Mouse (Mus musculus) embryonic facial prominence, embryonic 11.5 days (tissue): ENCODE data around the gene Vmn2r84. TPM values are rescaled to one million over a fixed set of nuclear protein-coding genes. Genes with fewer than 3 reads are reported as not detected.
A peak's percentile ranks its signal among the peaks of the same experiment; 100 is the strongest.

ENCODE experiments used
- ATAC-seq: fragments of 200-750 bp; cut with Nextera tagmentation; replicated peaks from 2 replicates; pipeline ENCODE4 v1.8.0; 2017; ENCODE audit warnings: low read depth; ENCODE audit not compliant: insufficient number of reproducible peaks, low FRiP score, low TSS enrichment
- DNase-seq: peaks from one replicate; pipeline ENCODE4 v3.0.0-alpha.2; 2015; ENCODE audit warnings: low spot score
- H3K27ac ChIP-seq: fragments of 300-500 bp; sonication (generic); replicated peaks from 2 replicates; pipeline ENCODE4 v1.5.1; 2014; ENCODE audit warnings: mild to moderate bottlenecking, low read depth, low read length, control low read depth
- H3K27me3 ChIP-seq: fragments of 300-500 bp; sonication (generic); 2 replicates; pipeline ENCODE4 v1.6.1; 2014; ENCODE audit warnings: mild to moderate bottlenecking, low read length, moderate library complexity, mixed read lengths; ENCODE audit not compliant: control insufficient read depth, insufficient read depth
- H3K36me3 ChIP-seq: fragments of 300-500 bp; sonication (generic); replicated peaks from 2 replicates; pipeline ENCODE4 v1.6.1; 2014; ENCODE audit warnings: low read depth, mild to moderate bottlenecking, low read length, moderate library complexity, mixed read lengths; ENCODE audit not compliant: control insufficient read depth, insufficient read depth
- H3K4me1 ChIP-seq: fragments of 300-500 bp; sonication (generic); 2 replicates; pipeline ENCODE4 v1.6.1; 2014; ENCODE audit warnings: low read length, mixed read lengths; ENCODE audit not compliant: control insufficient read depth, insufficient read depth
- H3K4me2 ChIP-seq: fragments of 300-500 bp; sonication (generic); 2 replicates; pipeline ENCODE4 v1.6.1; 2014; ENCODE audit warnings: low read depth, mild to moderate bottlenecking, control low read depth, low read length, moderate library complexity
- H3K4me3 ChIP-seq: fragments of 300-500 bp; sonication (generic); 2 replicates; pipeline ENCODE4 v1.5.1; 2014; ENCODE audit warnings: low read depth, low read length, control low read depth
- H3K9ac ChIP-seq: fragments of 300-500 bp; sonication (generic); replicated peaks from 2 replicates; pipeline ENCODE4 v1.6.1; 2014; ENCODE audit warnings: mild to moderate bottlenecking, control low read depth, low read length
- H3K9me3 ChIP-seq: fragments of 300-500 bp; sonication (generic); replicated peaks from 2 replicates; pipeline ENCODE4 v1.6.1; 2016; ENCODE audit warnings: mild to moderate bottlenecking, low read length, inconsistent platforms, mixed read lengths; ENCODE audit not compliant: control insufficient read depth
- WGBS: fragments of 180-500 bp; shearing (Covaris S2); extraction: QIAGEN DNeasy Blood & Tissue Kit; methylation state at CpG from one replicate; pipeline ENCODE4 v1.1.7; 2014; 5-methylcytosine and 5-hydroxymethylcytosine counted together
- polyA plus RNA-seq: library from polyadenylated mRNA; unstranded; fragments of >200 nt; fragmentation: Nextera tagmentation; extraction: Ambion mirVana; gene quantifications from 2 replicates; pipeline ENCODE4 v1.2.1, GENCODE M21; 2014

The Vmn2r84 gene
- polyA plus RNA-seq, 1 experiment from 2014 or later, result not detected

DNA sequence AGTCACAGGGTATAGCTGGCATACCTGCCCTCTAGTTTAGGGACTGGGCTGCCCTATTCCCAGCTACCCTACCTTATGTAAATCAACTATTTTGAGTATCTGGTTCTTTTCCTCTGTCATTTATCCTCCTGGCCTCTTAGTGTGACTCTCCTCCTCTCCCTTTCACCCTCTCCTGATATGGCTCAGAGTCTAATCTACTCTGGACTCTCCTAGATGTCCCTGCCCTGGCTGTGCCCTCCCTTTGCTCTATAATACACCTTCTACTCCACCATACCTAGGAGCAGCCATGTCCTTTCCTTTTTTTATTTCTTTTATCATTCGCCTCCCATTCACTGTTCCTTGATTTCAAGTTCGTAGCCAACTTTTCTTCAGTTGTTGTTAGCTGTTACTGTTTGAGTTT lies 19.0 kb downstream of the Vmn2r84 start:
- no peak overlapping the region for H3K4me3 ChIP-seq
- no peak for ATAC-seq
- no peaks in the 10 kb centered on the region for H3K27me3 ChIP-seq
- DNase-seq, result no peak
- no peaks in the 10 kb centered on the region for H3K4me1 ChIP-seq
- H3K9me3 ChIP-seq, result no peaks in the 10 kb centered on the region
- no peak overlapping the region for H3K9ac ChIP-seq
- no peaks in the 10 kb centered on the region for H3K36me3 ChIP-seq
- H3K4me2 ChIP-seq, result no peak overlapping the region
- WGBS, result 86% methylated on average over 2 of the region's 2 CpGs
- H3K27ac ChIP-seq, result no peak overlapping the region

DNA sequence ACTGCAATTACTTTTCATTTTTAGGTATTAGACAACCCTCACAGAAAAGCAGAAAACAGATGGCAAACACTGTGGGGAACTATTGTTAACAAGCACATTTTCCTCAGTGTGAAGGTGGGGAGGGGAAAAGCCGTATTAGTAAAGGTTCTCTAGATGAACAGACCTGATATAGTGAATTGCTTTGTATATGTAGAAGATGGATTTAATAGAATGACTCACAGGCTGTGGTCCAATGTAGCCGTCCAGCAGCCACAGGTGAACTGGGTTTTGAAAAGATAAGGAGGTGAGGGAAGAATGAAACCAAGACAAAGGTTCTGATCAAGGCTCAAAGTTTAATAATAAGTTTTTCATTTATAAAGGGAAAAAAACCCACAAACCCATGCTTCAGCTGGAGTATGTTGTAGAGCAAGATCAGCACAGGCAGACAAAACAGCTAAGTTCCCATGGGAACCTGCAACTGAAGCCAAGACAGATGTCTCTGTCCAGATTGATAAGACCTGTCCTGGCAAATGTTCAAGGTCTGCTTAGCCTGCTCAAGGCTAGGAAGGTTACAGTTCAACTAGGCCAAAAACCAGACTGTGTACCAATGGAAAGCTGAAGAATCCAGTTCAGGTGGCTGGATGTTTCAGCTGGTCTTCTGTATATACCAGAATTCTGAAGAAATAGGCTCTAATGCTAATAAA lies 21.5 kb downstream of the Vmn2r84 start:
- Histone ChIP-seq H3K4me1 (no peaks in the 10 kb centered on the region), H3K36me3 (no peaks in the 10 kb centered on the region), H3K9ac (no peak overlapping the region), H3K4me3 (no peak overlapping the region), H3K9me3 (no peaks in the 10 kb centered on the region), H3K27me3 (no peaks in the 10 kb centered on the region), H3K27ac (no peak overlapping the region), H3K4me2 (no peak overlapping the region)
- no peak for ATAC-seq
- WGBS, result 81% methylated on average over 2 of the region's 2 CpGs
- no peak for DNase-seq

DNA sequence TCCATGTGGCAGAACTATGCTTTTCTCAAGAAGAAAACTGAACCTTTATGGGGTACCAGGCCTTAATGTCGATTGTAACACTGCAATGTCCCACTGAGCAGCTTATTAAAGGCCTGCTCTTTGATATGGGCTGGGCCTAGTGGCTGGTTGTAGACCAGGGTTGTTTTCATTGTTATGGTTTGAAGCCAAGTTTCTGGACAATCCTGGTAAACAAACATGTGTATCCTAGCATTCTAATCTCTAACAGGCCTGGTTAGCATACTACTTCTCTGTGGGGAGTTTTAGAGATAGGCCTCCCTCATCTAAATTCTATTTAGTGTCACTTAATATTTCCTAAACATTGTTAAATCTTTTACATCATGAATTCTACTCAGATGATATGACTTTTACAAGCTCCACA lies 22.5 kb downstream of the Vmn2r84 start:
- H3K36me3 ChIP-seq, result no peaks in the 10 kb centered on the region
- no peaks in the 10 kb centered on the region for H3K9me3 ChIP-seq
- ATAC-seq, result no peak
- no peaks in the 10 kb centered on the region for H3K27me3 ChIP-seq
- H3K4me2 ChIP-seq, result no peak overlapping the region
- no peak overlapping the region for H3K9ac ChIP-seq
- WGBS, result 68% methylated on average over 1 of the region's 1 CpGs
- DNase-seq, result no peak
- H3K27ac ChIP-seq, result no peak overlapping the region
- no peak overlapping the region for H3K4me3 ChIP-seq
- H3K4me1 ChIP-seq, result no peaks in the 10 kb centered on the region

DNA sequence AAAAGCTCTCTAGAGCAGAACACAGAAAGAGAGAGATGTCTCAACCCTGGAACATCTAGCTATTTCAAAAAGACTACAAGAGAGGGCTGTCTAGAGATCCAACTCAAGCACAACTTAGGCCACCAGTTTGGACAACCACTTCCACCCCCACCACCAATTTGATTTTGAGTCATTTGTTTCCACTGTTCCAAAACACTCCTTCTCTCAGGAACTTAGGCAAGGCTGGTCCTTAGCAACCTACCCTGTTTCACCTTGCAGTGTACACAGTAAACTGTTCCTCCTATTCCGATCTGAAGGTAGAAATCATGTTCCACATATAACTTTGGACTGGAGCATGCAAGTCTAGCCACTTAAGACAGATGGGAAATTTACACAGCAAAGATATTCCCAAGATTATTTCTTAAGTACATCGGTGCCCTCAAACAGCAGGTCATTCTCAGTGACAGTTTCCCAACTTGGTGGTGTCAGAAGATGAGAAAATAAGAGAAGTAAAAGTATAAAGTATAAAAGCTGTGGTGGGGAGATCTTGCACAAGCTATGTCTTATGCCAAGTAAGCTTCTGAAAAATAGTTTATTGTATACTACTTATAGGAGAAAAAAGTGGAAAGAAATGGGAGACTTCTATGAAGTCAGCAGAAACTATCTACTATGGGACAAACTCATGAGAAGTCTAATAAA lies 24.0 kb downstream of the Vmn2r84 start:
- ATAC-seq, result no peak

DNA sequence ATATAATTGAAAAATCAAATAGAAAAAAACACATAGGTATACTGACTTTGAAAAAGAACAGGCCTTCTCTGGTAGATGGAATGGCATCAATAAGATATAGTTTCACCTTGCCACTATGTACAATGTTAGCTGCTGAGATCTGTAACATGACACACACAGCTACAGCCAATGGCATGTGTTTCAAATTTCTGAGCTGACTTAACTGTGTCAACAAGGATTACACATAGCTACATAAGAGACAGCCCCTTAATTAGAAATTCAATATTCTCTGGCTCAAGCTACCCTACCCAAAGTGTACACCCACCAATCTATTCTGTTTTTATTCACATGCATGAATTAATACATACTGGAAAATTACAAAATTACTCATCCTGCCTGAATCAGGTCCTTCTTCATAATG lies 25.7 kb downstream of the Vmn2r84 start:
- H3K4me3 ChIP-seq, result no peak overlapping the region
- H3K4me1 ChIP-seq, result no peaks in the 10 kb centered on the region
- no peak overlapping the region for H3K27ac ChIP-seq
- ATAC-seq, result no peak; the same call in 1 of the 2 replicates
- DNase-seq, result peak; percentile 26
- no peak overlapping the region for H3K4me2 ChIP-seq
- H3K27me3 ChIP-seq, result no peaks in the 10 kb centered on the region
- H3K9me3 ChIP-seq, result no peaks in the 10 kb centered on the region
- H3K9ac ChIP-seq, result no peak overlapping the region
- H3K36me3 ChIP-seq, result no peaks in the 10 kb centered on the region

More for the DNA sequence above, 24.0 kb downstream of the Vmn2r84 start:
- no peak overlapping the region for H3K9ac ChIP-seq
- no peaks in the 10 kb centered on the region for H3K4me1 ChIP-seq
- DNase-seq, result no peak
- WGBS, result 88% methylated on average over 2 of the region's 2 CpGs
- H3K9me3 ChIP-seq, result no peaks in the 10 kb centered on the region
- H3K36me3 ChIP-seq, result no peaks in the 10 kb centered on the region
- no peaks in the 10 kb centered on the region for H3K27me3 ChIP-seq
- no peak overlapping the region for H3K27ac ChIP-seq
- no peak overlapping the region for H3K4me2 ChIP-seq
- no peak overlapping the region for H3K4me3 ChIP-seq

DNA sequence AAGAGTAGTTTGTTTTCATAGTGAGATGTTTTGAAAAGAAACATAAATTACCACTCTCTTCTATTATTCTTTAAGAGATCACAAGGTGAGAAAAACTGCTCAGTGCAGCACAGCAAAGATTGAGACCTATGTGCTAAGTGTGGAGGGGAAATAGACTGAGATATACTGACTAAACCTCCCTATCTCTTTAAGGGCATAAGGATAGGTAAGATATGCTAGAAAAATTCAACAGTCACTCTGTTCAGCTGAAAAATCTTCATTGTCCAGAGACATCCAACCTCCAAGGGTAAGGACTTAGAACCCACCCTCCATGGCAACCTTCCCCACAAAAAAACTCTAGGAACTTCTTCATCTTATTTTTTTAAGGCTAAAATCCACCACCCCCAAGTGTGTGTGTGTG lies 29.4 kb downstream of the Vmn2r84 start:
- Histone ChIP-seq H3K36me3 (no peaks in the 10 kb centered on the region), H3K4me3 (no peak overlapping the region), H3K9ac (no peak overlapping the region), H3K9me3 (no peaks in the 10 kb centered on the region), H3K27ac (no peak overlapping the region), H3K4me1 (no peaks in the 10 kb centered on the region), H3K4me2 (no peak overlapping the region), H3K27me3 (no peaks in the 10 kb centered on the region)
- DNase-seq (no peak), ATAC-seq (no peak)

DNA sequence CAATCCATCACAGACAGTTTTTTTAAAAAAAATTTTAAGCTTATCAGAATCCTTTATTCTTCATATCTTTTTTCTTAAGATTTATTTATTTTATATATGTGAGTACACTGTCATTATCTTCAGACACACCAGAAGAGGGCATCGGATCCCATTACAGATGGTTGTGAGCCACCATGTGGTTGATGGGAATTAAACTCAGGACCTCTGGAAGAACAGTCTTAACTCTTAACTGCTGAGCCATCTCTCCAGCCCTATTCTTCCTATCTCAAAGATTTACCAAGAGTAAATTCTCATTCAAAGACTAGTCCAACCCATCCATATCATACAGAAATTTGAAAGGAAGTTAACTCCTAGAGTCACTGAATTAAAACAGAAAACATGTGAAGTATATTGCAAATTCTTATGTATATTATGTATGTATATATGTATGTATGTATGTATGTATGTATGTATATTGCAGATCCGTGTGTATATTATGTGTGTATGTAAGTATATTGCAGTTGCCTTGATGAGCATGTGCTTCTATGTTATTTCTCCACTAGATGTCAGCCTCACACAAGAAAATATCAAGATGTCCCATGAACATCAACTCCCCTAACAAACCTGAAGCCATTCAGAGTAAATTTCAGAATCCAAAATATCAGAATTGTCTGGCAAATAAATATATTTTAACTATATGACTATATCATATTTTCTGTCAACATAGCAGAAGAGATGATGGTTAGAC lies 30.5 kb downstream of the Vmn2r84 start:
- Histone ChIP-seq H3K9me3 (no peaks in the 10 kb centered on the region), H3K27me3 (no peaks in the 10 kb centered on the region), H3K4me2 (no peak overlapping the region), H3K36me3 (no peaks in the 10 kb centered on the region), H3K4me1 (no peaks in the 10 kb centered on the region), H3K27ac (no peak overlapping the region), H3K4me3 (no peak overlapping the region), H3K9ac (no peak overlapping the region)
- 0 out of 2 replicates have a peak, but pooled peaks have one; percentile 70 for ATAC-seq
- DNase-seq, result peak; percentile 58
- 57% methylated on average over 2 of the region's 2 CpGs for WGBS

DNA sequence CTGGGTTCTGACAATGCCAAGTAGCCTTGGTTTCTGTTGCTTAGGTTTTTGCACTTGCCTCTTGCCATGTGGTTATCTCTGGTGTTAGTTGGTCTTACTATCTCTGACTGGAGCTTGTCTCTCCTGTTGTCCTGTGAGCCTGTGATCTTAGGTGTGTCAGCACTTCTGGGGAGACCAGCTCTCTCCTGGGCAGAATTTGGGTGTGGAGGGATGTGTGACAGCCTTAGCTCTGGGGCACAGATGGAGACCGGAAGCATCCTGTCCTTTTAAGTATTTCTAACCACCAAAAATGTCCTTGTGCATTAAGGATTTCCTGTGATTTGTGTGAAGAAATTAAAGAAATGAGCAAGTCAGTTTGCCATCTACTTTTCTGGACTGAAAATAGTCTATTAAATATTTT lies 50.1 kb downstream of the Vmn2r84 start:
- ATAC-seq, result no peak
- 76% methylated on average over 1 of the region's 1 CpGs for WGBS
- no peak overlapping the region for H3K9ac ChIP-seq

More for the DNA sequence above, 50.1 kb downstream of the Vmn2r84 start:
- Histone ChIP-seq H3K27ac (no peak overlapping the region), H3K36me3 (no peaks in the 10 kb centered on the region), H3K9me3 (no peaks in the 10 kb centered on the region), H3K4me2 (no peak overlapping the region), H3K4me1 (no peaks in the 10 kb centered on the region), H3K27me3 (no peaks in the 10 kb centered on the region), H3K4me3 (no peak overlapping the region)
- DNase-seq, result no peak
